Mouse (Mus musculus) MEL-GATA-1-ER (cell line): ENCODE measurements around the gene Agl.
A peak's percentile ranks its signal among the peaks of the same experiment; 100 is the strongest.
"Not testable (repeated sequence)": the region's sequence is repeated elsewhere in the genome, so short reads cannot be mapped to it uniquely, and the experiment has no call there.

Source experiments
- DNase-seq: peaks from one replicate; pipeline ENCODE4 v3.0.0-alpha.2; 2012; ENCODE audit warnings: low read depth; ENCODE audit errors: extremely low read depth

Agl gene

GRCm38 (mm10) chr3:116748391-116749170 lies 59.4 kb downstream of the Agl start:
- DNase-seq: peak; percentile 33

- DNase-seq: not testable (repeated sequence)
These were observed 60.3 kb downstream of the Agl start for GRCm38 (mm10) chr3:116747648-116748047.

GRCm38 (mm10) chr3:116740963-116741362 lies 67.0 kb downstream of the Agl start:
- DNase-seq: no peak

- DNase-seq: no peak
These were observed 67.9 kb downstream of the Agl start for GRCm38 (mm10) chr3:116740106-116740505.

GRCm38 (mm10) chr3:116737326-116737731 lies 70.6 kb downstream of the Agl start:
- no peak for DNase-seq

GRCm38 (mm10) chr3:116729483-116730174 lies 78.3 kb downstream of the Agl start:
- no peak for DNase-seq

- DNase-seq: no peak
These were observed 81.2 kb downstream of the Agl start for GRCm38 (mm10) chr3:116726807-116727206.

- DNase-seq: no peak
These were observed 84.2 kb downstream of the Agl start for GRCm38 (mm10) chr3:116723496-116724481.

GRCm38 (mm10) chr3:116722980-116723379 lies 85.0 kb downstream of the Agl start:
- DNase-seq: no peak

GRCm38 (mm10) chr3:116718951-116719350 lies 89.0 kb downstream of the Agl start:
- no peak for DNase-seq

- DNase-seq: no peak
These were observed 94.9 kb downstream of the Agl start for GRCm38 (mm10) chr3:116713031-116713430.

- peak; percentile 66 for DNase-seq
These were observed 95.5 kb downstream of the Agl start, which contains the start of gene Slc35a3 for GRCm38 (mm10) chr3:116712436-116712881. Gene Slc35a3, minus strand, starts transcription at chr3:116712831.

GRCm38 (mm10) chr3:116711624-116712435 lies 96.1 kb downstream of the Agl start:
- DNase-seq: no peak

- no peak for DNase-seq
These were observed 97.0 kb downstream of the Agl start for GRCm38 (mm10) chr3:116710941-116711340.

- no peak for DNase-seq
These were observed 102.2 kb downstream of the Agl start for GRCm38 (mm10) chr3:116705637-116706204.

GRCm38 (mm10) chr3:116703835-116704234 lies 104.1 kb downstream of the Agl start:
- DNase-seq: no peak

- DNase-seq: no peak
These were observed 105.2 kb downstream of the Agl start for GRCm38 (mm10) chr3:116702647-116703272.

GRCm38 (mm10) chr3:116701601-116702000 lies 106.4 kb downstream of the Agl start:
- no peak for DNase-seq

GRCm38 (mm10) chr3:116698786-116699185 lies 109.2 kb downstream of the Agl start:
- no peak for DNase-seq

GRCm38 (mm10) chr3:116695666-116695985 lies 112.3 kb downstream of the Agl start:
- no peak for DNase-seq
